Mouse (Mus musculus) thymus, adult 18-20 months (tissue): ENCODE measurements around the gene Nav3.

Experiments
- DNase-seq, 2 experiments: peaks; one replicate each; pipeline ENCODE4 v3.0.0; 2022; ENCODE audit warnings: mixed read lengths in 2 of 2

Nav3 gene

DNA sequence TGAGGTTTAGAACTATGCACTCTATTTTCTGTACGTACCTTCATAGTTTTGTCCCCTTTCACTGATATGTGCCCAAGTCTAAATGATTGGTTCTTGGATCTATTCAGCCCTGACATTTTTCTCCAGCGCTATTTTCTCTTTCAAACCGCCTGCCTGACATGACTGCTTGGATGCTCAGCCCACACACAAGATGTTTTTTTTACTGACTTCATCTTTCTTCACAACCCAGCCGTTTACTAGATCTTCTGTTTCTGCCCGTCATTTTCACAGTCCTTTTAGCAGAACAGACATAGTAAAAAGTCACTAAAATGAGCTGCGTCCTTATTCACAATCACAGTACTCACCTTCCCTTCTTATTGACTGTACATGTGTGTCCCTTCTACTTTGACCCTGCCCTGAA, 656.8 kb downstream of the Nav3 start:
- DNase-seq = no peak

DNA sequence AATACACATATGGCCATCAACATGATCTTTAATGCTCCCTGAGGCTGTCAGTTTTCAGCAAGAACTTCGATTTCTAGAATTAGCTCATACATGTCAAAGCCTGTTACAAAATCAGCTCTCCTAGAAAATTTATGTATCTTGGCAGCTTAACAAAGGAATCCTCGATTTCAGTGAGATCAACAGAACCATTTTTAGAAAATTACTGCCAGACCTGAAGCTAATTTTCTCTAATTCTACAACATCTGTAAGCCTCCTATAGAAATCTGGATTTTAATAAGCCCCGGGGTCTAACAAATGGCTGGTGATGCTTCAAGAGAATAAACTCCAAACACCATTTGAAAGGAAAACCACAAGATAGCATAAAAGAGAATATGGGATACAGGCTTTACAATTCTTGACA, 659.0 kb downstream of the Nav3 start:
- DNase-seq = no peak

DNA sequence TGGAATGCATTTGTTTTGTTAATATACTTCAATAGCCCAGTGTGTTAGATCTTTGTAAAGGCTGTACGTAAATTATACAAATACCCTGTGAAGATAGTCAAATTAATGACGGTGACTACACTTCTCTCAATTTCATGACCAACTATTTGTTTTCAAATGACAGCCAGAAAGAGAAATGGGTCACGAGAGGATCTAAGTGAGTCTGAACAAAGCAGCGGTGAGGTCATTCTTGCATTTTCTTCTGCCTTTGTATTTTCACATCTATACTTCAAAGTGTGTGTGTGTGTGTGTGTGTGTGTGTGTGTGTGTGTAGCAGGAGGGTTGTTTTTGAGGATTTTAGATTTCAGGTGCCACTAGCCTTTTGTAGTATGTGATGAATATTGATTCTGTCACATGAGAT, 662.5 kb downstream of the Nav3 start:
- DNase-seq = no peak

DNA sequence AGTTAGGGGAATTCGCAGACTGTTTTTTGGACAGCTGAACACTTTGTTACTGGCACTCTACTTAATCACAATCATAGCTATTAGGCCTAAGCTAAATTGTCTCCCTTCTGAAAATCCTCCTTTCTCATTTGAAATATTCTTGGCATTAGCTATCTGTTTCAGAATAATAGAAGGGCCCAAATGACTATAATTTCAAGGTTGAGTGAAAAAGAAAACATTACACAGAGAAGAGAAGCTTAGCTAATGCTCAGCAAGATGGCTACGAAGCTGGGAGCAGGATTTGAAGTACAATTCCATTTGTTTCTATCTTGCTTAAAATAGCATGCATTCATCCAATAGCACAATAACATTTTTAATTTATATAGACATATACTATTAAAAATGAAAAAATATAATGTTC, 667.3 kb downstream of the Nav3 start:
- DNase-seq = no peak

DNA sequence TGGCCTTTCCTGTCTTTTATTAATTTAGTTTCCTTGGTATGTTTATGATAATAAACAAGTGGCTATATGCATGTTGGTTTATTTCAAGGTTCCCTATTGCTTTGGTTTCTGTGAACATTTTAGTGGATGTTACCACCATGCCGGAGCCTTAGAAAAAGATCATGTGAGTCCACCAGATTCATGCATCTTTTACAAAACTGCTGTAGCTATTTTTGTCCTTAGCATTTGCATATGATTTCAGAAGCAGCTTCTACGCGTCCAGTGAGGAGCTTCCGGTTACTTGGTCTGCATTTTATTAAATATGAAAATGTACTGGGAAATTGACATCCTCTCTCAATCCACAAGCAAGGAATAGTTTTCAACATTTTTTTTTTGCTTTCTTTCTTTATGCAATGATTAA, 676.9 kb downstream of the Nav3 start:
- no peak for DNase-seq

DNA sequence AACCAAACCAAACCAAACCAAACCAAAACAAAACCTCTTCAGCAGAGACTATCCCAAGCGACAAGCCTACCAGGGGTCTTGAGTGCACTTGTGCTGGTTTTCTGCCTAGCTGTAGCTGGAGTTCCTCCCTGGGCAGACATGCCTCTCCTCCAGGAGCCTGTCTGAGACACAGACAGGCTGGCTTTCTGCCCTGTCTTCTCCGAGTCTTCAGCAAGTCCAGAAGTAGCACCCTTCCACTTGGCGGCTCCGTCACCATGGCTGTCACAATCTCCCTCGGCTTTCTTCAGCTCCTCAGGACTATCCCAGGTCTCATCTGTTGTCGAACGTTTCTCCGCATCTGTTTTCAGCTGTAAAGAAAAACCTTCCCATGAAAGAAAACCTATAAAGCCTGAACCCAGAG, 686.9 kb downstream of the Nav3 start:
- no peak for DNase-seq

DNA sequence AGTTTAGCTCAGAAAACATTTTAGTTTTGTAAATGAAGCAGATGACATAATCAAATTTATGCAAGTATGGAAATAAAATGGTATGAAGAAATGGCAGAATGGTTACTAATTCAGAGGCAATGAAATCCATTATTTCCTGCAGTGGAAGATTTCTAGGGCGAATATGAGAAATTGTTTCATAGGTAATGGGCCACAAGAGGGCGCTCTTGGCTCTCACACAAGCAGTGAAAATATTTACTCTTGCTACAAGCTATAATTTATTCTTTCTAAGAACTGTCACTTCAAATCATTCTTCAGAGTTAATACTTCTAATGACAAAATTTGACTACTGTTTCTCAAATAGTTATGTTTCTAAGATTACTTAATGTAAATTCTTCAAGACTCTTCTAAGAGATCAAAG, 690.4 kb downstream of the Nav3 start:
- DNase-seq = no peak

DNA sequence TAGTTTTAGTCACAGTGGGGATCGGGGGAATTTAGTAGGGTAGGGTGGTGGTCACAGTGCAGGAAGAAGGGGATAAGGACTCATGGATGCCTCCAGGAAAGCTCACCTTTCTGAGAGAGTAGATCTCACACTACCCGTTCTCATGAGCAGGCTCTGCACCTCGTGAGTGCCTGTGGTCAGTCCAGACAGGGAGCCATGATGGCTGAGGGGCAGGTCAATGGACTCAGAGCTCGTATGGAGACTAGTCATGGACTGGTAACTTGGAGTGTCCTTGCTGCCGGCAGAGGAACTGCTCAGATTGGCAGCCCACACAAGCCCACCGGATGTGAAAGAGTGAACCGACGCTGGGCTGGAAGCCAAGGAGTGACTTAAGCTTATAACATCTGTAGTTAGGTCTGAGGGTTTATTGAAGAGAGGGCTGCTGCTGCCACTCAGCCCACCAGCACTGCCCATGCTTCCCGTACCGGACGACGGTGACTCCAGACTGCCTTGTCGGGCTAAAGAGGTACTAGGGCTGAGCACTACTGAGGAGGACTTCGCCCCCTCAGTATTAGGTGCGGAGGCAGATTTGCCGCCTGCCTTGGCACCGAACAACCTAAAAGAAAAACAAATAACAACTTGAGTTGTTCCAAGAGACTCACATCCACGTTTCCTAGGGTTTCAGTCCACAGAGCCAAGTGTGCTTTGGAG, 691.4 kb downstream of the Nav3 start:
- DNase-seq = no peak

DNA sequence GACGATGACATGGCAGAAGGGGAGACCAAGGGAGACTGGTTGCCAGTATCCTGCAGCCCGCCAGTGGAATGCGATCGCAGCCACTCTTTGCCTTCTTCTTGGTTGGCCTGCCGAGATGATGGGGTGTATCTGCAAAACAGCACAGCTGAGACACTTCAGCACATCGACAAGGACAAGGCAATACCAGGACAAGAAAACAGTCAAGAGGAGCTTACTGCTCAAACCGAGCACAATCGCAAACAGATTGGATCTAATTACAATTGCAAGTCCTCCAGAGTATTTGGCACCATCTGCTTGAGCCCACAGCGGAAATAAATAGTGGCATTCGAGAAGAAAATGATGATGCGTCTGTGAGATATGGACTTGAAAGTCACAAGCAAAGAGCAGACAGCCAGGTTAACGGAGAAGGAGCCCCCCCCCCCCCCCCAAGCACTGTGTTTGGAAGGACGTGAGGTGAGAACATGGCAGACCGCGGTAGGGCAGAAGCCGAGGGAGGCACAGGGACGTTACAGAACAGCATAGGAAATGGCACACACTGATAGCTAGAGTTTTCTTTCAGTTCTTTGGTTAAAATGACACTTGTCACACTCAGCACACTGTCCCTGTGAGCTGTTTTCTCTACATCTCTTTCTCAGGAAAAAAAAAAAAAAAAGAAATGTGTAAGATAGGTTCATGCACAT, 696.9 kb downstream of the Nav3 start:
- DNase-seq = no peak

DNA sequence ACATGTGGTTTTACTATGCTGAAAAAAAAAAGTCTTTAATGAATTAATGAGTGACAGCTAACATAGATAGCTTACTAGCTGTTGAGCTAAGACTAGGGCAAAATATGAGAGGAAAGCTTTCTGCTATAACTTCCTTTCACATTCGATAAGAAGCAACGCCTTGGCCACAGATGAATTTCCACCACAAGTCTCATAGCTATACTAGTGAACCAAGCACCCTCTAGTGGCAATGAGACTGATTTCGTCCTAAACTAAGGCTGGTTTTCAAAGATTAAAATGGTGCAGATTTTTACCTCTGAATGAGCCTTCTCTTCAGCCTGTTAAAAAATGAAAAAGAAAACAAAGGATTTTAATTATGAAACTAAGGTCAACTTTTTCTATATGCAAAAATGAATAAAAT, 709.1 kb downstream of the Nav3 start:
- DNase-seq = no peak

DNA sequence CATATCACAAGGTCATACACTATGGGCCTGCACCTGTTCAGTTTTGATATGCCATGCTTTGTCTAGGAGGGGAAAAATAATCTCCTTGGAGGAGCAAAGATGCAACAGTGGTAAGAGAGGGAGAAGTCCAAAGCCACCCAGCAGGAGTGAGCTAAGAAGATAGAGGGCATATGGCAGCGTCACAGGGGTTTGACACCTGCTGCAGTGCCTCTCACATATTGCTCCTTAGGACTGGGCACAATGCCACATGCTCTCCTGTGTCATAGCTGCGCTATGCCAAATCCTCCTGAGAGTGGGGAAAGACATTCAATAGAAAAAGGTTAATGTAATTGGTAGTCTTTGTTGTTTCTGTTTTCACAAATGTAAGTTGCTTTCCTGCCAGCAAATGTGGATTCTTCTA, 714.3 kb downstream of the Nav3 start:
- no peak for DNase-seq

DNA sequence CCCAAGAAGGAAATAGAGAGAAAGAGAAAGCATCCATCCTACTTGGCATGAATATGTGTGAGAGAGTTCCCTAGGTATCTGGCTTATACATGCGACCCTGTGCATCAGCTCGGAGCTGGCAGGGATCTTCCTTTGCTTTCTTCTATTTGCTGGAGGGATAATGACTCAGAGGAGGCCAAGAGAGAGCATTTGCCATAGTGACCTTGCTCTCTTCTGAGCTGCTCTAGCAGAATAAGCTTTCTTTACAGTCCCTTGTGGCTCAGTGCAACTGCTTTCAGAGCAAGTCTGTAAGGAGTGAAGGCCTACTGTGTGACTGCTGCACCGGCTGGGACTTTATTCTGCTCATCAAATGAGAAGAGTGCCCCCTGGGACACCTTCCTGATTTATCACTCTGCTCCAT, 715.7 kb downstream of the Nav3 start:
- no peak for DNase-seq

DNA sequence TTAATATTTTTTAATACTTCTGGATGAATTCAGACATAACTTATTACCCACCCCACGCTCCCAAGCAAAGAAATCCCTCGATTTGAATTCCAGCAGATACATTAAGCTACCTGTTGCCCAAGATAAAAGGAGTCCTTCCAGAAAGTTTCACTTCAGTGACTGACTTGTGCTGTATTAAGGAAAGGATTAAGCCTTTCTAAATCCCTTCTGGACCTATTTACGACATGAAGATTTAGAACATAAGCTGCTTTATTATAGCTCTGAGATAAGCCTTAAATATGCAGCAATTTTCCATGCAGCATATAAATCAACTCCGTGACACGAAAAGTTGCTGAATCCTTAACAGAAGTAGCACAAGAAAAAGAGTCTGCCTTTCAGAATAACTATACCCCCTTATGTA, 732.4 kb downstream of the Nav3 start:
- no peak for DNase-seq

DNA sequence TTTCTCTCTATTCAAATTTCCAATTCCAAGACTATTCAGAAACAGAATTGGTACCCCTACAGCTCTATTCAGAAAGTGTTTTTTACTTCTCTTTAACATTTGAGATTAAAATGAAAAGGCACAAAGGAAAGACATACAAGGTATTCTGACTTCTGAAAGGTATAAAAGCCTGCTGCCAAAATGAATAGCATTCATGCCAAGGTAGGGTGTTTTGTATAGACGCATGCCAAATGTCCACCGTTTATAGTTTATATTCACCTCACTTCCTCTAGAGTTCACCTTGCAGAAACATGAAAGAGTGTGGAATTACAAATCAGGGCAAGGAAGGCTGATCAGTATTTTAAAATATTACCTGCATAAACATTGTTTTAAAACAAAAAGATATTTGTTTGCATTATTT, 737.2 kb downstream of the Nav3 start:
- no peak for DNase-seq

DNA sequence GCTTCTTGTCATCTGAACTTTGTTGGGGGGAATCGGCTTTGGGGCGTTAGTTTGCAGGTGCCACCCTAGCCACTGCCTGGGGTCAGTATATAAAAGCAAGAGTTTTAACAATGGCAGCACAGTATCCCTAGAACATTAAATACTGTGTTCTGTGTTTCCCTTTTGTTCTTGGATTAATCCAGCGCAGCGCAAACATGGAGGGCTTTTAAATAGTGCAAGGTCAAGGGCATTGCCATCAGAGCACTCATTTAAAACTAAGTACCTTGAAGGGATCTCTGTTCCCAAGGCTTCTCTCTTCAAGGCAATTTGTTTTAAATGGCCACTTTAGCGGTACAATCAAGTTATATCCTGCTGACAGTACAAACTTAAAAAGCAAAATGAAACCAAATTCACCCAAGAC, 737.6 kb downstream of the Nav3 start:
- no peak for DNase-seq

DNA sequence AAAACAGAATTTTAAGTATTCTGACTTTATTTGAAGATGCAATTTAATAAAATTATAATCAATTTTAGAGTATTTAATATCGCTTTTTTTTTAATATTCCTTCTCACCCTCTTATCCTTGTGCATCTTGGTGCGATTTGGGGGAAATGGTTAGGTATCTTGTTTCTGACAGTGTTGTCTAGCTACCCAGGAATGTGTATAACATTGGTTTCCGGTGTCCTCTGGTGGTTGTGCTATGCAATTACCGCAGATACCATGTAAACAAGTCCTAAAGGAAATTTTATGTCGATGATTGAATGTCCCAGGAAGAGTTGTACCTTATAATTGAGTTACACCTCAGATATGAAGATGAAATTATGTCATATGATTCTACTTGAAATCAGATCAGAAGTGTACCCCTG, 743.0 kb downstream of the Nav3 start:
- no peak for DNase-seq

DNA sequence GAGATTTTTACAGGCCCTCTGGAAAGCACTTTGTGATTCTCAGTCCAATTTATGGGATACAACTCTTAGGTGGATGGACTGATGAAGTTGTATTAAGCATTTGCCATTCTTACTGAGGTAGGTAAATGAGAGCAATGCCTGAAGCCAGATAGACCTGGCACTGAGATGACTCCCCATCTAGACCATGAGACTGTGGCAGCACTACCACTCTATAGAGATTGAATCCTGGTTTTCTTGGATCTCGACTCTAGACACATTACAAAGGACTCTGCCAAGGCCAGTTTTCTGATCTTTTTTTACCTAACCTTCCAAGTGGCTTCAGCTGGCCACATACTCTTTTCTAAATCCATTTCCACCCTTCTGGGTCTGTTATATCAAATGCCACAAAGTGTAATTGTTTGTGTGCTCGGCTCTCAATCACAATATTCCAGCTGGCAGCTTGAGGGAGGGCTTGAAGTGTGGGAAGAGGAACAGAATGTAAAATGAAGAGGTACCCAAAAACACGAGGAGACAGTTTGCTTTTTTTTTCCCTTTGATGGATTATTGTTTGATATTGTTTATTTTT, 756.2 kb downstream of the Nav3 start:
- DNase-seq = no peak

DNA sequence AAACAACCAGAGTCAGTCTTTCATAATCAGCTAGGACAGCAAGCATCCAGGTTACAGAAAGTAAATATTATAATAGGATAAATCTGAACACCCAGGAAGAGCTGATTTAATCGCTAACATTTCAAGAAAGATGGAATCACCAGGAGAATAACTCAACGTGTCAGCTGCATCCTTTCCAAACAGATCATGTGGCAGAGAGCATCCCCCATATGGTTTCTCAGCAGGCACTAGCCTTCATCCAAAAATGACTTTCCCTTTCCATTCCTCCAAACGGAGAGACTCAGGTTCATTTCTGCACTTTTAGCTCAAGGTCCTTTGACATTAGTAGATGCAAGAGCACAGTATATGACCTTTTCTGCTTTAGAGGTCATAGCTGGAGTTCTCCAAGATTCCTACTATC, 765.4 kb downstream of the Nav3 start:
- DNase-seq = no peak

DNA sequence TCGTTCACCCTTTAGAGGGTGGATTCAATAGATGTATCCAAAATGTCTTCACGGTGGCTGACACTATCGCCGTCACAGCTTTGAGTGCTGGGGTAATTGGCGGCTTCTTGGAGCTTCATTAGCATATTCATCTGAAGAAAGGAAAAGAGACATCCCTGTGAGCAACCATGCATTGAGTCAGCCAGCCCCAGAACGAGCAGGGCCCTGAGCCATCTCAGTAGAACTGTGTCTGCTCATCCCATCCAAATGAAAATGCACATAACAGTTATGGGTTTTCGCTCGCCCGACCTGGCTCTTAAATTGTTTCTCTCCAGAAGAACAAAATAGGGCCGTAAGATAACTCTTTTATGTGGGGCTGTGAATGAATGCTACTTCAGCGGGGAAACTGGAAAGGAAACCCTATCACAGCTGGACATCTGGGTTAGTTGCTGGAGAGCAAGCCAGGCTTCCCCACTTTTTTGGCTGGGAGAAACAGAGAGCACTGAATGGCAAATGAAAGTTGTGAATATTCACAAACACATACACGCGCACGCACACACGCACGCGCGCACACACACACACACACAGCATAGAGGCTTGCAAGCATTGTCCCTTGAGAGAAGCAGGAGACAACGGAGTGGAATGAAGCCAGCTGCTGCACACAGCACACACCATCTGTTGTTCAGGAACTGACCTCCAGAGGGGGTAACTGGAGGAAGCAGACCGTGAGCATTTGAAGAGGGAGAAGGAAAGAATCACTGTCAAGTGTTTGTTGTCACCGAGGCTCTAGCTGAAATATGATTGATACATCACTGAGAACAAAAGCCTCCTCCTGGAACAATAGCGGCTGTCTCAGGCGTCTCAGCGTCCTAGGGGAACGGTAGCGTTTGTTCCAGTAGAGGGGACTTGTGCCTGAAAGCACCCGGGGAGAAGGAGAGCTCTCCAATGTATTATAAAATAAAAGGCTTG, 771.6 kb downstream of the Nav3 start:
- no peak for DNase-seq

DNA sequence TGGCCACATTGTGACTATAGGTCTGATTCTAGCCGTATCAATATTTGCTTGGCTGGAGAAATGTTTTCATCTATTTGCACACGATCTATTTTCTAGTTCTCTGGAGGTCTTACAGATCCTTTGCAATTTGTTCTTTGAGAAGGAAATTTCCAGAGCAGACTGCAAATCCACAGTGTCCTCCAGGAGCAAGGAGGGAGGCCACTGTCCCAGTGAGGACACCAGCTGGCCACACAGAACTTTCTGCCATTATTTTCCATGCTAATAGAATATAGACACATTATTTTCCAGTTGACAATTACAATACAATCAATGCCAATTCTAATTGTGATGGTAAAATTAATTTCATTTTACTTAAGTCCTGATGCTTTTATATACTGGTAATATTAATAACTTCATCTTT, 783.1 kb downstream of the Nav3 start:
- DNase-seq = no peak

DNA sequence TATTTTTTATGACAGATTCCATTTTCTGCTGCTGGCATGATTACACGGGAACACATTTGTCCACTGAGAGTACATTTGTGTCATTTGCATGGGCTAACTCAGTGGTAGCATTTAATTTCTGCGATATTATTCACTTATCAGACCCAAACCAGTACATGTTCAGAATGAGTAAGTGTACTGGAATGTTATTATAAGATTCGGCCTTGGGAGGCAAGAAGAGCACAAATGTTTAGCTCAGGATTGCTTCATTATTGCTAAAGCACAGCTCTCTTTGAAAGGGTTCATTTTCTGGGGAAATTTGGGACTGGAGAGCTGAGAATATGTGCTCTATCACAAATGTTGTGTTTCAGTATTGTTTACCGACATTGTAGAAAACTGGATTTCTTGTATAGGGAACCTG, 788.6 kb downstream of the Nav3 start:
- DNase-seq = no peak

DNA sequence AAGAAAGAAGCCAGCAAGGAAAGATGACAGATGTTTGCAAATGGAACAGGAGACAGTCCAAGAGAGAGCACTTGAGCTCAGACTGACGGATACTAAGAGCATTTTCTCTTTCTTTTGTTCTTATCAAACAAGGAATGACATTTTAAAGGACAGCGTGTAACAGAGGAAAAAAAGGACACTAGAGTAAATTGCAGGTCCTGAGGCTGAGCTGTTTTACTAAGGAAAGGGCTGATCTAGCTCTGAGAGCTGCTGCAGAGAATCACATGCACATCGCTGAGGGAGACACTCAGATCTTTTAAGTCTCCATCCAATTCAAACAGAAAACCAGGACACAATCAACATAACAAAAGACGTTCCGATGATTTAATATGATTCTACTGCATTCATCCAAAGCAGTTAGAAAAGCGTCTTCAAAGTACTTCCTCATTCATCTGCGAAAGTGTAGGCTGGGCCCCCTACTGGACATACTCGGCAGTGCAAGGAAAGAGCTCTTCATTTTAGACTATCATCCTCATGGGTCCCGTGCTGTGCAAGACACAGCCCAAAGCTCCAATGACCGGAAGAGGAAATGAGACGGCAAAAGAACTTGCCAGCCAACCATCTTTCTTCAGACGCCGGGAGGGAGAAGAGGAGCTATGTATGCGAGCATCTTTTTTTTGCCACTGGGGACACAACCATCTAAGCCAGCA, 791.2 kb downstream of the Nav3 start:
- DNase-seq = no peak

DNA sequence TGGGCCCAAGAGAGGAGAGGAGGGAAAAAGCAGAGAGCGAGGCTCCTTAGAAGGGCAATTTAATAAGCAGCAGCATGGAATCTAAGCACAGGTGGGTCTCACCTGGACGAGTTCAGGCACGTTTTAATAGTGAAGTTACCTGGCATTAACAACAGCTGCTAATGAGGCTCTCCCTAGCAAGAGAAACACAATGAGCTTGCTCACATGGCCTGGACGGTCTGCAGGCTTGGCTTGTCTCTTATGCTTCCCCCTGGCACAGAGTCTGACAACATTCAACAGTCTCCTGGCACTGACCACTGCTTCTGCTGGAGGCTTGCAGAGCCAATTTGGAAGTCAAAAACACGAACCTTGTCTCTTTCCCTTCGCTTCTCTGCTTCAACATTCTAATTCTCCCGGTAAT, 804.5 kb downstream of the Nav3 start:
- DNase-seq = no peak
